Mouse (Mus musculus): ENCODE measurements around the gene Pacrg. TPM values are rescaled to one million over a fixed set of nuclear protein-coding genes. Genes with fewer than 3 reads are reported as not detected.

Gene Pacrg
- total RNA-seq, 2 experiments from 2014 or later: 1.4 to 2.2 TPM

DNA sequence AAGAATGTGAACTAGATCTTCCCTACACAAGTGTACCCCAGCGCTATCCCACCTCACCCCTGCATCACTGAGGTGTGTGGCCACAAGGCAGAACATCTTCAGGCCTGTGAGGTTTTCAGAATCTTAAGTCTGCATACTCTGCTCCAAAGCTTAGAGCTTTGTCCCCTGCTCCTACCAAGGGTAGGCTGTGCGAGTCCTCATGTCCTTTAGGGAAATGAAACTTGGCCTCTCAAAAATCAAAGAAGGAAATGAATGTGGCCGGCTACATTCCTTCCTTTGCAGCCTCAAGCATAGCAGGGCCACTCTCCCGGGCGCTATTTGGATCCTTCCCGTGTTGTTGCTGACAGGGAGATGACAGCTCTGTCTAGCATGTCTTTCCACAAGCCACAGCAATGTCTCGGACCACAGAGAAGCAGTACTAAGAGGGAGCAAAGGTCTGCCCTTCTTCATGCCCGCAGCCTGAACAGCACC lies 469.4 kb downstream of the Pacrg start:
- Histone ChIP-seq H3K27ac (peak overlapping the region; percentile 74), H3K4me3 (no peak overlapping the region)
- TF ChIP-seq CTCF (IDR thresholded peaks at IDR 0.05): no peak
- intact Hi-C loops (cut with DNase I): no loop called here
- DNase-seq: no peak

DNA sequence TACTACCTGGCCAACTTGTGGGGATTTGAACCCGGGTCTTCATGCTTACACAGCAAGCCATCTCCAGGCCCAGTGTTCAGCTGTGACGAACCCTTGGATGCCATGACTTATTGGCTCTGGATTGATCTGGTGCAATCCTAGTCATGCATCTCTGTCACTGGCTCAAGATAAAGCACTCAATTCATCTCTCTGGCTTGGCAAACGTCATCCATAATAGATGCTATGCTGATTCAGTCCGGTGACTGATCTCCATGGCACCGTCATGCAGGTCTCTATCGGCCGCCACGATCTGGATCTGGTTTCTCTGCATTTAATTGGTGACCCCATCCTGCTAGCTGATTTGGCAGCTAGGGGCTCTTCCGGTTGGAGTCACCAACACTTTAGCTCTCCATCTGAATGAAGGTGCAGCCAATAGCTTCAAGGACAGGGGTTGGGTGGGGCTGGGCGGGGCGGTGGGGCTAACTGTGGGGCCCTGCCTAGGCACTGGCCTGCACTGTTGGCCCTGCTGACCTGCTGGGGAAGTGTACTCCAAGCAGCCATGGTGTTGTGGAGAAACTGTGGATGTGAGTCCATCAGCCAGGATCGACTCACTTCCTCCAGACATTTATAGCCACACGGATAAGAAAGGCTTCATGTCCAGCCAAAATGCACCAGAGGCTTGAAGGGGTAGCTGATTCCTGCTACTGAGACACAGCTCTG lies 470.0 kb downstream of the Pacrg start:
- Histone ChIP-seq H3K4me3 (no peak overlapping the region), H3K27ac (peak overlapping the region; percentile 74)
- DNase-seq: no peak
- intact Hi-C loops (cut with DNase I): no loop called here
- no peak for TF ChIP-seq CTCF (IDR thresholded peaks at IDR 0.05)

- DNase-seq: no peak
- H3K27ac ChIP-seq: 0 out of 2 replicates have a peak overlapping the region, but pooled peaks have one; percentile 20
- TF ChIP-seq CTCF (IDR thresholded peaks at IDR 0.05): no peak
These were observed 473.1 kb downstream of the Pacrg start for GRCm38 (mm10) chr17:10367044-10367443.

GRCm38 (mm10) chr17:10366577-10366976 lies 473.5 kb downstream of the Pacrg start:
- H3K4me3 ChIP-seq: no peak overlapping the region
- H3K27ac ChIP-seq: peak overlapping the region; percentile 57
- no peak for DNase-seq
- intact Hi-C loops (cut with DNase I): no loop called here
- no peak for TF ChIP-seq CTCF (IDR thresholded peaks at IDR 0.05)

More at GRCm38 (mm10) chr17:10367044-10367443, 473.1 kb downstream of the Pacrg start:
- intact Hi-C loops (cut with DNase I): no loop called here
- H3K4me3 ChIP-seq: no peak overlapping the region

- DNase-seq: no peak
- intact Hi-C loops (cut with DNase I): no loop called here
- peak overlapping the region; percentile 81 for H3K27ac ChIP-seq
These were observed 474.3 kb downstream of the Pacrg start for GRCm38 (mm10) chr17:10365501-10366482.

GRCm38 (mm10) chr17:10363151-10363550 lies 477.0 kb downstream of the Pacrg start:
- H3K27ac ChIP-seq: peak overlapping the region; percentile 81
- intact Hi-C loops (cut with DNase I): loop anchor here (2.0 kb wide), 1 partner anchor 20 kb away; no protein-coding TSS in a partner anchor
- no peak for TF ChIP-seq CTCF (IDR thresholded peaks at IDR 0.05)

More at GRCm38 (mm10) chr17:10365501-10366482, 474.3 kb downstream of the Pacrg start:
- H3K4me3 ChIP-seq: no peak overlapping the region
- no peak for TF ChIP-seq CTCF (IDR thresholded peaks at IDR 0.05)

DNA sequence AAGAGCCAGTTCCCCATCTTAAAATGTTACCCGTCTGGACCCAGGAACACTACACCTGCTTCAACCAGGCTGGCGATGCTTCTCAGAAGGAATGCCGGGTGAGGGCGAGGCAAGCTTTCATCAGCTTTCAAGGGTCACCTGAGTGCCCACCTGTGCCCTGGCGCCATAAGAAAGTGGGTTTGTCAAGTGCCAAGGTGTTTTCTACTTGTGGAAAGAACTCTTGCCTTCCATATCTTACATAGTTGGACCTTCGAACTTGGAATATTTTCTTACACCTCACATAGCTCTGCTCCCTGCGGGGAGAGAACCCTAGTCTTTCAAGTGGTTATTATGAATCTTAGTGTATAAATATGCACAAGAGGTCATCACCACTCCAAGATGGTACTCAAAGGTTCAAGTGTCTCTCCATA lies 478.2 kb downstream of the Pacrg start:
- H3K27ac ChIP-seq: 0 out of 2 replicates have a peak overlapping the region, but pooled peaks have one; percentile 69
- H3K4me3 ChIP-seq: no peak overlapping the region
- no peak for TF ChIP-seq CTCF (IDR thresholded peaks at IDR 0.05)
- intact Hi-C loops (cut with DNase I): loop anchor here (2.0 kb wide), 1 partner anchor 19 kb away; no protein-coding TSS in a partner anchor
- DNase-seq: no peak

More at GRCm38 (mm10) chr17:10363151-10363550, 477.0 kb downstream of the Pacrg start:
- no peak for DNase-seq
- no peak overlapping the region for H3K4me3 ChIP-seq

DNA sequence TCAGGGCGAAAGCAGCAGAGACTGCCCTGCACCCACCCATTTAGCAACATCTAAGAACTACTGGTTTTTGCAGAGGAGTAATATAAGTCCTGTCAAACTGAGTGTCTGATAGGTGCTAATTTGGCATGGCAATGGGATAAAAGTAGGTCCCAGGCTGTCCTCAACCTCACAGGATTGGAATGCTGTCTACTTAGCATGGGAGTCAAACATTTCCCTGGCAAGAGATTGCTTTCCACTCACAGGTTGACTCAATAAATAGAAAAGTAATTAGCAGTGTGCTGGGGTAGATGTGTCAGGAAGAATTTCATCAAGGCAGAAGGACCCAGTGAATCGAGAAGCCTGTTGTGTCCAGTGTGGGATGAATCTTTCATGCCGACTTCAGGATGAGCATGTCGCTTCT lies 479.4 kb downstream of the Pacrg start:
- DNase-seq: no peak
- H3K4me3 ChIP-seq: no peak overlapping the region
- no peak for TF ChIP-seq CTCF (IDR thresholded peaks at IDR 0.05)
- intact Hi-C loops (cut with DNase I): no loop called here
- H3K27ac ChIP-seq: peak overlapping the region; percentile 69

- DNase-seq: no peak
- TF ChIP-seq CTCF (IDR thresholded peaks at IDR 0.05): no peak
- Histone ChIP-seq H3K4me3 (no peak overlapping the region), H3K27ac (peak overlapping the region; percentile 12; the same call in 1 of the 2 replicates)
- intact Hi-C loops (cut with DNase I): no loop called here
These were observed 480.6 kb downstream of the Pacrg start for GRCm38 (mm10) chr17:10359466-10359865.

GRCm38 (mm10) chr17:10357348-10357747 lies 482.8 kb downstream of the Pacrg start:
- TF ChIP-seq CTCF (IDR thresholded peaks at IDR 0.05): no peak
- Histone ChIP-seq H3K4me3 (no peak overlapping the region), H3K27ac (no peak overlapping the region)
- DNase-seq: no peak
- intact Hi-C loops (cut with DNase I): no loop called here

DNA sequence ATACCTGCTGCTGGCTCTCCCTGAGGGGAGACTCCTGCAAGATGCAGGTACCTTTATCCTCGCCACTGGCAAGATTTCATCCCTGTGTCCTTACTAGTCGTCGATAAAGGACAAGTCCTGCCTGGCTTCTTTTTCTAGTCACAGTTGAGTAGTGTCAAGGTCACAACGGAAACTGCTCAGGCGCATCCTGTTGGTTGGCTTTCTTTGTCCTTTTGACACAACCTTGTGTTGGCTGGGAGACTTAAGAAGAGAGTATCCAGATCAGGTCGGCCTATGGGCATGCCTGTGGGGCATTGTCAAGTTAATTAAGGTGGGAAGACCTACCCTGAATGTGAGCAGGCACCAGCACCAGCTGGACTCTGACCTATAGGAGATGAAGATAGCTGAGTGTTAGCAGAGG lies 483.8 kb downstream of the Pacrg start:
- Histone ChIP-seq H3K27ac (no peak overlapping the region), H3K4me3 (no peak overlapping the region)
- TF ChIP-seq CTCF (IDR thresholded peaks at IDR 0.05): no peak
- intact Hi-C loops (cut with DNase I): no loop called here
- no peak for DNase-seq

DNA sequence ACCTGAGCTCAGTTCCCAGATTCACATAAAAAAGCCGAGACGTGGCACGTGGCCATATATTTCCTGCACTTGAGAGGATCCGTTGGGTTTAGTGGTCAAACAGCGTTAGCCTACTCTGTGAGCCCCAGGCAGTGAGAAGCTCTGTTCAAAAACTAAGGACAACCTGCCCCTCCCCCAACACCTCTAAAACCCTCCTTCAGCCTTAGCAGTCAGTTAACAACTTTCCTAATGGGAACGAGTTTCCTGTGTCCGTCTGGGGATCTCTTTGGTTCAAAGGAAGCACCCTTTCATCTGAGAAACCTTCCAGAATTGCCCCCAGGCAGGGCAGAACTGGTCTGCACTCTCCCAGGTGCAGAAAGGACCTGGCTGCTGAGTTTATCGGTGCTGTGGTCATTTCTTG lies 484.4 kb downstream of the Pacrg start:
- intact Hi-C loops (cut with DNase I): no loop called here
- H3K27ac ChIP-seq: no peak overlapping the region
- no peak for TF ChIP-seq CTCF (IDR thresholded peaks at IDR 0.05)
- DNase-seq: no peak
- H3K4me3 ChIP-seq: no peak overlapping the region

Other genes with a start within 250 kb of the Pacrg start
- 10 to 100 TPM; 18.4 to 24.7 TPM for gene Prkn, start 73 bp upstream of the Pacrg start, total RNA-seq (2021)

Measured in gastrocnemius, adult 2 months (tissue).